Comparison of ENCODE assay signal across 9 mouse cellular contexts in the genomic region with DNA sequence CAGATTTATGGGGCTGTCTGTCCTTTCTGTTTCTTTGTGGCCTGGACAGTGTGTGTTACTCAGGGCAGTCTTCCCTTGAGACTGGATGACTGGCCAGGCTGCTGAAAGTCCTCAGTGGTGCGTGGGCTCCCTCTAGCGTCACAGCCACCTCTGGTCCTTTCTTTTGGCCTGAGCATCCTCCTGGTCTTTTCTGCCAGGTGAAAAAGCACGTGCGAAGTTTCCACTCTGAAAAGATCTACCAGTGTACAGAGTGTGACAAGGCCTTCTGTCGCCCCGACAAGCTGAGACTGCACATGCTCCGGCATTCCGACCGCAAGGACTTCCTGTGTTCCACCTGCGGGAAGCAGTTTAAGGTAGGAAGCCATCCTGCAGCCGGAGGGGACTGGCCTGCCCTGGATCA. TPM values are rescaled to one million over a fixed set of nuclear protein-coding genes. Genes with fewer than 3 reads are reported as not detected.
DNase-seq lines count a peak whose midpoint lies in the region; ATAC-seq and TF ChIP-seq lines count a peak whose summit lies in the region.
"Had no signal": no experiment of that assay in that cellular context is flagged by ENCODE, and none has a peak within 500 bp of the region (broad histone marks: within the 10 kb centered on the region; RNA-seq: fewer than 3 reads in every experiment).

No protein-coding gene starts in this region.

- no peaks in the 10 kb centered on the region for H3K9me3 ChIP-seq in MEL (replicated peaks; ENCODE audit: insufficient read depth, low read length)
- H3K9me3 ChIP-seq in forebrain, embryonic 15.5 days = no peaks in the 10 kb centered on the region
- no peaks in the 10 kb centered on the region for H3K9me3 ChIP-seq in hindbrain, embryonic 13.5 days
- H3K9me3 ChIP-seq: limb, embryonic 13.5 days had no signal

- H3K27ac ChIP-seq in MEL (ENCODE audit: control insufficient read depth, low read depth, low read length) = no peak overlapping the region
- H3K27ac ChIP-seq in forebrain, embryonic 15.5 days (replicated peaks) = no peak overlapping the region
- 0 out of 2 replicates have a peak overlapping the region, but pooled peaks have one; percentile 25 for H3K27ac ChIP-seq in hindbrain, embryonic 13.5 days
- H3K27ac ChIP-seq: limb, embryonic 13.5 days had no signal

- no peak overlapping the region for H3K9ac ChIP-seq in MEL (ENCODE audit: control insufficient read depth, low read depth, low read length, poor library complexity, severe bottlenecking)
- H3K9ac ChIP-seq in forebrain, embryonic 15.5 days (replicated peaks) = no peak overlapping the region
- peak overlapping the region; percentile 51; the same call in 1 of the 2 replicates for H3K9ac ChIP-seq in hindbrain, embryonic 13.5 days
- H3K9ac ChIP-seq: limb, embryonic 13.5 days had no signal

- no peak for TF ChIP-seq POLR2A in MEL (IDR thresholded peaks at IDR 0.05; ENCODE audit: control insufficient read depth in 1 of 2, insufficient read depth in 1 of 2, low read depth in 1 of 2, low read length in 2 of 2, poor library complexity in 1 of 2)

- no peaks in the 10 kb centered on the region for H3K27me3 ChIP-seq in MEL (ENCODE audit: control insufficient read depth in 1 of 2, insufficient read depth in 2 of 2, low read length in 2 of 2)
- H3K27me3 ChIP-seq in forebrain, embryonic 15.5 days = no peaks in the 10 kb centered on the region
- no peaks in the 10 kb centered on the region for H3K27me3 ChIP-seq in hindbrain, embryonic 13.5 days
- H3K27me3 ChIP-seq: limb, embryonic 13.5 days had no signal

- no peaks in the 10 kb centered on the region; a peak in 1 of 4 replicates for H3K36me3 ChIP-seq in MEL (ENCODE audit: control insufficient read depth in 1 of 2, insufficient read depth in 2 of 2, low read length in 2 of 2)
- H3K36me3 ChIP-seq in forebrain, embryonic 15.5 days = peaks cover 29% of the 10 kb centered on the region
- H3K36me3 ChIP-seq in hindbrain, embryonic 13.5 days = peaks cover 39% of the 10 kb centered on the region

- no peaks in the 10 kb centered on the region for H3K79me2 ChIP-seq in MEL (ENCODE audit: control insufficient read depth, insufficient read depth, low read length, poor library complexity)

- no peaks in the 10 kb centered on the region for H3K4me1 ChIP-seq in MEL (ENCODE audit: control insufficient read depth in 1 of 2, insufficient read depth in 2 of 2, low read length in 2 of 2)
- H3K4me1 ChIP-seq in forebrain, embryonic 15.5 days = peaks cover 10% of the 10 kb centered on the region
- H3K4me1 ChIP-seq in hindbrain, embryonic 13.5 days (replicated peaks) = peaks cover 6% of the 10 kb centered on the region

- WGBS in forebrain, embryonic 15.5 days = 67% methylated on average over 11 of the region's 11 CpGs
- 70% methylated on average over 11 of the region's 11 CpGs for whole genome bisulfite sequencing in hindbrain, embryonic 13.5 days

- peak; percentile 58 for DNase-seq in MEL (ENCODE audit: low read depth, low spot score)
- DNase-seq in layer of hippocampus, adult 9-11 months = peak; percentile 42
- peak; percentile 69 to 78 for DNase-seq in lung, postnatal 4 days
- peak; percentile 76 for DNase-seq in retina, postnatal 7 days (ENCODE audit: low read depth, low spot score)
- peak; percentile 54 for DNase-seq in urinary bladder, adult 2 months (ENCODE audit: low spot score)

- peak; percentile 82 to 94 (median 89) for TF ChIP-seq CTCF in MEL (IDR thresholded peaks at IDR 0.05 in 2 of 3, conservative IDR thresholded peaks at IDR 0.05 in 1 of 3; ENCODE audit: control insufficient read depth in 1 of 3, insufficient read depth in 1 of 3, low read depth in 2 of 3, low read length in 3 of 3, poor library complexity in 1 of 3, severe bottlenecking in 1 of 3)

- ATAC-seq in cerebellum, adult (ENCODE audit: insufficient number of reproducible peaks, low FRiP score, low TSS enrichment) = peak; percentile 73
- ATAC-seq in forebrain, embryonic 15.5 days (replicated peaks) = 0 out of 2 replicates have a peak, but pooled peaks have one; percentile 53
- peak; percentile 72 for ATAC-seq in hindbrain, embryonic 13.5 days (ENCODE audit: low FRiP score)

- no peak overlapping the region for H3K4me3 ChIP-seq in MEL (ENCODE audit: control insufficient read depth in 1 of 2, insufficient read depth in 1 of 2, low read depth in 2 of 2, low read length in 2 of 2)
- H3K4me3 ChIP-seq in forebrain, embryonic 15.5 days = no peak overlapping the region
- H3K4me3 ChIP-seq in hindbrain, embryonic 13.5 days = no peak overlapping the region
- H3K4me3 ChIP-seq: limb, embryonic 13.5 days had no signal

- TF ChIP-seq EP300 in MEL (IDR thresholded peaks at IDR 0.05; ENCODE audit: low read depth in 1 of 2, low read length in 2 of 2) = no peak

- no peak overlapping the region for H3K4me2 ChIP-seq in forebrain, embryonic 15.5 days (replicated peaks)
- no peak overlapping the region for H3K4me2 ChIP-seq in hindbrain, embryonic 13.5 days
- H3K4me2 ChIP-seq: limb, embryonic 13.5 days had no signal

- peak; percentile 93 for TF ChIP-seq RAD21 in MEL (IDR thresholded peaks at IDR 0.05; ENCODE audit: low read depth, low read length)

TF ChIP-seq in MEL, 35 proteins besides CTCF, POLR2A, EP300 and RAD21:
- TF ChIP-seq CHD2 (IDR thresholded peaks at IDR 0.05; ENCODE audit: low read length) = no peak
- peak; percentile 88 for TF ChIP-seq ZC3H11A (IDR thresholded peaks at IDR 0.05; ENCODE audit: low read depth, low read length)
- TF ChIP-seq TAL1 (IDR thresholded peaks at IDR 0.05; ENCODE audit: low read length) = no peak
- TF ChIP-seq SMC3 (IDR thresholded peaks at IDR 0.05; ENCODE audit: low read depth, low read length) = peak; percentile 94
TF ChIP-seq in MEL: peak in this region for 2.

RNA-seq across cellular contexts. Expression of gene Nfrkb, which starts 37.1 kb away (rescaled TPM):
- 20.3 and 21.3 TPM in 2 replicates for total RNA-seq in MEL (2012; rRNA removed)
- polyA plus RNA-seq in MEL (2012; ENCODE audit: insufficient read depth in 1 of 2, insufficient read length in 2 of 2, low read depth in 1 of 2, low replicate concordance in 2 of 2, missing spikeins in 1 of 2) = 10 to 100 TPM; 33.8 to 54.1 TPM
- polyA plus RNA-seq in forebrain, embryonic 15.5 days (2015; fragmentation: Nextera tagmentation; extraction: Ambion mirVana) = 27.3 and 31.6 TPM in 2 replicates
- polyA plus RNA-seq in hindbrain, embryonic 13.5 days (2015; fragmentation: Nextera tagmentation; extraction: Ambion mirVana) = 26.9 and 28.3 TPM in 2 replicates
- 17.6 and 17.8 TPM in 2 replicates for polyA plus RNA-seq in urinary bladder, adult 2 months (2012; rRNA removed)
